Mouse (Mus musculus) right cerebral cortex, postnatal 14 days (tissue): ENCODE measurements around the gene 2310002L09Rik.
"Not testable (repeated sequence)": the region's sequence is repeated elsewhere in the genome, so short reads cannot be mapped to it uniquely, and the experiment has no call there.

Experiments
- DNase-seq: peaks from one replicate; pipeline ENCODE4 v3.0.0; 2022

Gene 2310002L09Rik

GRCm38 (mm10) chr4:73950375-73950896, at the start of gene 2310002L09Rik:
TSS of gene 2310002L09Rik (minus strand) at chr4:73950846.
- no peak for DNase-seq

- DNase-seq = no peak
Measured at GRCm38 (mm10) chr4:73980454-73980853, 29.8 kb upstream of the 2310002L09Rik start.

DNA sequence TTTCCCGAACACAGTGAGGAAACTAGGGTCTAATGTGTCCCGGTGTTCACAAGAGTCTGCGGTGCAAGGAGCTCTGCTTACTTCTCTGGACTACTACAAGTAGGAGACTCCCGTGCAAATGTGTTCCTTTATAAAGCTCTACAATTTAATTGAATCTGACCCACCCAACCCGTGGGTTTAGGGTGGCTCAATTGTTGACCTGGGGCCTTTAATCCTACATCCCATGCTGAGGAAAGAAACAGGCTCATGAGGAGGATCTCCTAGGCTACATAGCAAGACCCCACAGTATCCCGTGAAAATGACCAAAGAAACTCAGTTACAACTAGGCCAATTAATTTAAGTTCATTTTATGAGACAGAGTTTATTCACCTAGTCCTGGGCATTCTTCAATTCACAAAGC, 30.0 kb downstream of the 2310002L09Rik start, which contains the start of gene Gm11756:
Gm11756 (minus strand) TSS at position 101 of the 400 bp plus-strand sequence.
- DNase-seq = not testable (repeated sequence)

- not testable (repeated sequence) for DNase-seq
Measured at GRCm38 (mm10) chr4:73905853-73906252, 44.8 kb downstream of the 2310002L09Rik start, which contains the start of gene Gm13871. TSS of gene Gm13871 (minus strand) at chr4:73905953.

- DNase-seq = not testable (repeated sequence)
Measured at GRCm38 (mm10) chr4:73891012-73891411, 59.6 kb downstream of the 2310002L09Rik start, which contains the start of gene Gm11757. TSS of gene Gm11757 (minus strand) at chr4:73891112.
